Mouse (Mus musculus) ES-E14 (cell line): ENCODE data around the gene Myo1h. TPM values are rescaled to one million over a fixed set of nuclear protein-coding genes. Genes with fewer than 3 reads are reported as not detected.

Experiments used
- DNase-seq: peaks from one replicate; pipeline ENCODE4 v3.0.0-alpha.2; 2013; ENCODE audit warnings: low read depth, low spot score
- H3K27ac ChIP-seq: 2 replicates; pipeline ENCODE4 v1.5.1; 2012; ENCODE audit warnings: low read depth, mild to moderate bottlenecking, low read length, moderate library complexity, mixed read lengths; ENCODE audit not compliant: poor library complexity, insufficient read depth, severe bottlenecking
- H3K36me3 ChIP-seq: 2 replicates; pipeline ENCODE4 v1.6.1; 2012; ENCODE audit warnings: mild to moderate bottlenecking, low read length, moderate library complexity, mixed read lengths; ENCODE audit not compliant: control insufficient read depth, poor library complexity, insufficient read depth, severe bottlenecking
- H3K4me1 ChIP-seq, 2 experiments: fragments of 150-350 bp in 1 of 2; sonication (generic) in 1 of 2; 2 replicates each; pipeline ENCODE4 v1.6.1; 2012; ENCODE audit warnings: low read length in 2 of 2, mild to moderate bottlenecking in 1 of 2, mixed read lengths in 1 of 2; ENCODE audit not compliant: control insufficient read depth in 2 of 2, insufficient read depth in 2 of 2, poor library complexity in 1 of 2
- H3K4me3 ChIP-seq, 2 experiments: fragments of 150-350 bp in 1 of 2; sonication (generic) in 1 of 2; 2 replicates each; pipeline ENCODE4 v1.5.1; 2012; ENCODE audit warnings: low read length in 2 of 2, low read depth in 1 of 2, mild to moderate bottlenecking in 1 of 2, mixed read lengths in 1 of 2; ENCODE audit not compliant: insufficient read depth in 1 of 2, poor library complexity in 1 of 2, severe bottlenecking in 1 of 2
- H3K9ac ChIP-seq: 2 replicates; pipeline ENCODE4 v1.6.1; 2012; ENCODE audit warnings: low read depth, mild to moderate bottlenecking, low read length, mixed read lengths; ENCODE audit not compliant: poor library complexity, insufficient read depth, severe bottlenecking
- H3K9me3 ChIP-seq: fragments of 150-350 bp; sonication (generic); 2 replicates; pipeline ENCODE4 v1.6.1; 2012; ENCODE audit warnings: low read depth, mild to moderate bottlenecking, low read length; ENCODE audit not compliant: control insufficient read depth, insufficient read depth
- CHD2 ChIP-seq: IDR thresholded peaks from 2 replicates; pipeline ENCODE4 v1.6.1; 2014; ENCODE audit warnings: mild to moderate bottlenecking, low read depth, low read length, inconsistent platforms
- HCFC1 ChIP-seq: IDR thresholded peaks from 2 replicates; pipeline ENCODE4 v1.6.1; 2012; ENCODE audit warnings: low read length, inconsistent platforms, borderline replicate concordance; ENCODE audit not compliant: insufficient read depth
- MAFK ChIP-seq: IDR thresholded peaks from 2 replicates; pipeline ENCODE4 v1.6.1; 2014; ENCODE audit warnings: mild to moderate bottlenecking, low read depth, low read length, inconsistent platforms; ENCODE audit not compliant: insufficient read depth
- ZC3H11A ChIP-seq: IDR thresholded peaks from 2 replicates; pipeline ENCODE4 v1.6.1; 2012; ENCODE audit warnings: low read depth, mild to moderate bottlenecking, inconsistent platforms, low read length, borderline replicate concordance
- ZNF384 ChIP-seq: IDR thresholded peaks from 2 replicates; pipeline ENCODE4 v1.6.1; 2012; ENCODE audit warnings: low read depth, low read length, inconsistent platforms
- in situ Hi-C, 2 experiments: fragments of 600-800 bp; cut with MboI; formaldehyde crosslinking; loops; one replicate each; pipeline ENCODE4 v1.15.1; 2025; ENCODE audit warnings: low sequenced_read_pairs in 2 of 2, inconsistent platforms in 1 of 2; ENCODE audit not compliant: unreplicated experiment in 2 of 2
- total RNA-seq: library from RNA; depleted of rRNA; stranded (reverse); fragments of 300-350 nt; gene quantifications from 2 replicates; pipeline ENCODE4 v1.2.3, GENCODE M21; 2012

Gene Myo1h
- total RNA-seq, 1 experiment: 5.6 TPM

GRCm38 (mm10) chr5:114371731-114372473 lies 82.9 kb downstream of the Myo1h start:
- in situ Hi-C loops: no loop called here
- Histone ChIP-seq H3K4me3 (no peak overlapping the region), H3K9ac (no peak overlapping the region), H3K4me1 (peaks cover 2 to 32% of the 10 kb centered on the region in 2 experiments; a peak in 2 of 4 replicates), H3K27ac (no peak overlapping the region), H3K9me3 (no peaks in the 10 kb centered on the region), H3K36me3 (peaks cover 47% of the 10 kb centered on the region)
- no peak for TF ChIP-seq HCFC1
- TF ChIP-seq ZNF384: no peak
- no peak for TF ChIP-seq ZC3H11A
- no peak for TF ChIP-seq MAFK
- no peak for TF ChIP-seq CHD2
- DNase-seq: no peak

- in situ Hi-C loops: no loop called here
- Histone ChIP-seq H3K36me3 (peaks cover 40% of the 10 kb centered on the region), H3K4me3 (no peak overlapping the region), H3K9ac (no peak overlapping the region), H3K27ac (no peak overlapping the region), H3K4me1 (peaks cover 2 to 34% of the 10 kb centered on the region in 2 experiments; a peak in 2 of 4 replicates), H3K9me3 (no peaks in the 10 kb centered on the region)
- TF ChIP-seq CHD2 (no peak), ZNF384 (no peak), HCFC1 (no peak), MAFK (no peak), ZC3H11A (no peak)
- DNase-seq: no peak
Observed at GRCm38 (mm10) chr5:114372565-114372964, 83.6 kb downstream of the Myo1h start.

- TF ChIP-seq ZNF384 (no peak), HCFC1 (no peak), CHD2 (no peak), ZC3H11A (no peak), MAFK (no peak)
- no peak for DNase-seq
- H3K9ac ChIP-seq: no peak overlapping the region
- H3K9me3 ChIP-seq: no peaks in the 10 kb centered on the region
- no peak overlapping the region for H3K4me3 ChIP-seq
- in situ Hi-C loops: no loop called here
- H3K27ac ChIP-seq: no peak overlapping the region
- peaks cover 2 to 36% of the 10 kb centered on the region in 2 experiments; a peak in 2 of 4 replicates for H3K4me1 ChIP-seq
- H3K36me3 ChIP-seq: peaks cover 34% of the 10 kb centered on the region
Observed at GRCm38 (mm10) chr5:114373174-114373573, 84.2 kb downstream of the Myo1h start.

GRCm38 (mm10) chr5:114373581-114373980 lies 84.6 kb downstream of the Myo1h start:
- no peak for DNase-seq
- no peak overlapping the region for H3K4me3 ChIP-seq
- H3K36me3 ChIP-seq: peaks cover 30% of the 10 kb centered on the region
- in situ Hi-C loops: no loop called here
- no peaks in the 10 kb centered on the region for H3K9me3 ChIP-seq
- no peak for TF ChIP-seq MAFK
- no peak for TF ChIP-seq ZNF384
- TF ChIP-seq ZC3H11A: no peak
- no peak for TF ChIP-seq CHD2
- no peak for TF ChIP-seq HCFC1
- H3K27ac ChIP-seq: no peak overlapping the region
- H3K9ac ChIP-seq: no peak overlapping the region
- H3K4me1 ChIP-seq: peaks cover 2 to 36% of the 10 kb centered on the region in 2 experiments; a peak in 2 of 4 replicates
